Mouse (Mus musculus) frontal cortex, adult 2 months (tissue): ENCODE measurements at regions not wholly inside any gene's neighbourhood (a gene's known extent, or its start where the extent isn't known, plus 50 kb on each side); places are given as distances from the start of the nearest gene placed in this dataset.

ENCODE experiments used
- DNase-seq, 2 experiments: peaks; one replicate each; pipeline ENCODE4 v3.0.0; 2022; ENCODE audit warnings: low spot score in 1 of 2; ENCODE audit errors: extremely low spot score in 1 of 2

- DNase-seq: no peak
Observed at GRCm38 (mm10) chr4:88950181-88951033, 70.4 kb upstream of the Ifne start.

- no peak for DNase-seq
Observed at GRCm38 (mm10) chr4:88948027-88948859, 68.2 kb upstream of the Ifne start.

GRCm38 (mm10) chr4:88941955-88942354 lies 62.0 kb upstream of the Ifne start:
- no peak for DNase-seq

GRCm38 (mm10) chr4:88940670-88941069 lies 60.7 kb upstream of the Ifne start:
- no peak for DNase-seq

GRCm38 (mm10) chr4:88939397-88939796 lies 59.4 kb upstream of the Ifne start:
- no peak for DNase-seq

- peak in 1 of 2 experiments; percentile 17 for DNase-seq
Observed at GRCm38 (mm10) chr4:88938712-88939032, 58.7 kb upstream of the Ifne start.

- peak; percentile 10 to 61 for DNase-seq
Observed at GRCm38 (mm10) chr4:88937866-88938711, 58.1 kb upstream of the Ifne start.

- DNase-seq: no peak
Observed at GRCm38 (mm10) chr4:88936976-88937375, 57.0 kb upstream of the Ifne start.

GRCm38 (mm10) chr4:88935901-88936300 lies 55.9 kb upstream of the Ifne start:
- DNase-seq: no peak

GRCm38 (mm10) chr4:88935316-88935715 lies 55.3 kb upstream of the Ifne start:
- DNase-seq: no peak

GRCm38 (mm10) chr4:88934266-88935025 lies 54.4 kb upstream of the Ifne start:
- DNase-seq: no peak

- no peak for DNase-seq
Observed at GRCm38 (mm10) chr4:88931217-88931616, 51.2 kb upstream of the Ifne start.
